Mouse (Mus musculus) ES-E14 (cell line): ENCODE measurements around the gene Zbtb49. TPM values are rescaled to one million over a fixed set of nuclear protein-coding genes. Genes with fewer than 3 reads are reported as not detected.
A peak's percentile ranks its signal among the peaks of the same experiment; 100 is the strongest.

ENCODE experiments used
- DNase-seq: peaks from one replicate; pipeline ENCODE4 v3.0.0-alpha.2; 2013; ENCODE audit warnings: low read depth, low spot score
- H3K27ac ChIP-seq: 2 replicates; pipeline ENCODE4 v1.5.1; 2012; ENCODE audit warnings: low read depth, mild to moderate bottlenecking, low read length, moderate library complexity, mixed read lengths; ENCODE audit not compliant: poor library complexity, insufficient read depth, severe bottlenecking
- H3K36me3 ChIP-seq: 2 replicates; pipeline ENCODE4 v1.6.1; 2012; ENCODE audit warnings: mild to moderate bottlenecking, low read length, moderate library complexity, mixed read lengths; ENCODE audit not compliant: control insufficient read depth, poor library complexity, insufficient read depth, severe bottlenecking
- H3K4me1 ChIP-seq, 2 experiments: fragments of 150-350 bp in 1 of 2; sonication (generic) in 1 of 2; 2 replicates each; pipeline ENCODE4 v1.6.1; 2012; ENCODE audit warnings: low read length in 2 of 2, mild to moderate bottlenecking in 1 of 2, mixed read lengths in 1 of 2; ENCODE audit not compliant: control insufficient read depth in 2 of 2, insufficient read depth in 2 of 2, poor library complexity in 1 of 2
- H3K4me3 ChIP-seq, 2 experiments: fragments of 150-350 bp in 1 of 2; sonication (generic) in 1 of 2; 2 replicates each; pipeline ENCODE4 v1.5.1; 2012; ENCODE audit warnings: low read length in 2 of 2, low read depth in 1 of 2, mild to moderate bottlenecking in 1 of 2, mixed read lengths in 1 of 2; ENCODE audit not compliant: insufficient read depth in 1 of 2, poor library complexity in 1 of 2, severe bottlenecking in 1 of 2
- H3K9ac ChIP-seq: 2 replicates; pipeline ENCODE4 v1.6.1; 2012; ENCODE audit warnings: low read depth, mild to moderate bottlenecking, low read length, mixed read lengths; ENCODE audit not compliant: poor library complexity, insufficient read depth, severe bottlenecking
- H3K9me3 ChIP-seq: fragments of 150-350 bp; sonication (generic); 2 replicates; pipeline ENCODE4 v1.6.1; 2012; ENCODE audit warnings: low read depth, mild to moderate bottlenecking, low read length; ENCODE audit not compliant: control insufficient read depth, insufficient read depth
- CHD2 ChIP-seq: IDR thresholded peaks from 2 replicates; pipeline ENCODE4 v1.6.1; 2014; ENCODE audit warnings: mild to moderate bottlenecking, low read depth, low read length, inconsistent platforms
- HCFC1 ChIP-seq: IDR thresholded peaks from 2 replicates; pipeline ENCODE4 v1.6.1; 2012; ENCODE audit warnings: low read length, inconsistent platforms, borderline replicate concordance; ENCODE audit not compliant: insufficient read depth
- MAFK ChIP-seq: IDR thresholded peaks from 2 replicates; pipeline ENCODE4 v1.6.1; 2014; ENCODE audit warnings: mild to moderate bottlenecking, low read depth, low read length, inconsistent platforms; ENCODE audit not compliant: insufficient read depth
- ZC3H11A ChIP-seq: IDR thresholded peaks from 2 replicates; pipeline ENCODE4 v1.6.1; 2012; ENCODE audit warnings: low read depth, mild to moderate bottlenecking, inconsistent platforms, low read length, borderline replicate concordance
- ZNF384 ChIP-seq: IDR thresholded peaks from 2 replicates; pipeline ENCODE4 v1.6.1; 2012; ENCODE audit warnings: low read depth, low read length, inconsistent platforms
- in situ Hi-C, 2 experiments: fragments of 600-800 bp; cut with MboI; formaldehyde crosslinking; loops; one replicate each; pipeline ENCODE4 v1.15.1; 2025; ENCODE audit warnings: low sequenced_read_pairs in 2 of 2, inconsistent platforms in 1 of 2; ENCODE audit not compliant: unreplicated experiment in 2 of 2
- total RNA-seq: library from RNA; depleted of rRNA; stranded (reverse); fragments of 300-350 nt; gene quantifications from 2 replicates; pipeline ENCODE4 v1.2.3, GENCODE M21; 2012

The Zbtb49 gene
- total RNA-seq, 1 experiment: 18.3 TPM

DNA sequence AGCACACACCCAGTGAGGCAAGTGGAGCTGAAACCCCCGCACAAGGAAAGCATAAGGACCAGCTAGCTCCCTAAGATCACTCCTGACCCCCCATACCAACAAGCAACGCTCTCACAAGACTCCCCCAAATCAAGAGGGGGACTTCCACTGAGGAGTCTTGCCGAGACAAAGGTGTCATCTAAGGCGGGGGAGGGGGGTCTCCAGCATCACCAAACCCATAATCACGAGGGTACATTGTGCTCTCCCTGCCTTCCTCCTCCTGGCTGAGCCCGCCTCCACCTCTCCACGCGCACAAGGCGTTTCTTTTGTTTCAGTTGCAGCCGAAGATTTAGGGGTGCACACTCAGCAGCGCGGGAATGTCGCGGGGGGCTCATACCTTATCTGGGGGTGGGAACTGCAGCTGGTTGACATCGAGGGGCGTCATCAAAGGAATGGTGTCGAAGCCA is 61.7 kb downstream of the Zbtb49 start:
- Histone ChIP-seq H3K36me3 (no peaks in the 10 kb centered on the region), H3K27ac (no peak overlapping the region), H3K4me3 (peak overlapping the region in 1 of 2 experiments; percentile 75; a peak in 2 of 4 replicates), H3K9me3 (no peaks in the 10 kb centered on the region), H3K4me1 (no peaks in the 10 kb centered on the region; a peak in 1 of 4 replicates), H3K9ac (no peak overlapping the region)
- no peak for DNase-seq
- in situ Hi-C loops: no loop called here
- TF ChIP-seq MAFK (no peak), CHD2 (no peak), HCFC1 (no peak), ZC3H11A (no peak), ZNF384 (no peak)

- H3K9me3 ChIP-seq: no peaks in the 10 kb centered on the region
- TF ChIP-seq CHD2: no peak
- TF ChIP-seq ZC3H11A: no peak
- TF ChIP-seq ZNF384: no peak
- no peak for TF ChIP-seq MAFK
- TF ChIP-seq HCFC1: no peak
- no peak overlapping the region for H3K9ac ChIP-seq
- H3K27ac ChIP-seq: no peak overlapping the region
- in situ Hi-C loops: no loop called here
- H3K36me3 ChIP-seq: no peaks in the 10 kb centered on the region
- no peaks in the 10 kb centered on the region; a peak in 1 of 4 replicates for H3K4me1 ChIP-seq
- no peak overlapping the region for H3K4me3 ChIP-seq
- no peak for DNase-seq
These were observed 62.7 kb downstream of the Zbtb49 start for GRCm38 (mm10) chr5:38157481-38158020.

- Histone ChIP-seq H3K36me3 (no peaks in the 10 kb centered on the region), H3K9ac (no peak overlapping the region), H3K9me3 (no peaks in the 10 kb centered on the region), H3K4me1 (no peaks in the 10 kb centered on the region), H3K27ac (no peak overlapping the region), H3K4me3 (no peak overlapping the region)
- in situ Hi-C loops: no loop called here
- TF ChIP-seq MAFK (no peak), ZC3H11A (no peak), HCFC1 (no peak), ZNF384 (no peak), CHD2 (no peak)
- no peak for DNase-seq
These were observed 66.6 kb downstream of the Zbtb49 start for GRCm38 (mm10) chr5:38153636-38154035.

GRCm38 (mm10) chr5:38152201-38153108 is 67.8 kb downstream of the Zbtb49 start:
- no peaks in the 10 kb centered on the region for H3K36me3 ChIP-seq
- H3K4me3 ChIP-seq: no peak overlapping the region

More at GRCm38 (mm10) chr5:38152201-38153108, 67.8 kb downstream of the Zbtb49 start:
- TF ChIP-seq MAFK: no peak
- no peak for TF ChIP-seq CHD2
- no peak for TF ChIP-seq ZNF384
- no peak for TF ChIP-seq ZC3H11A
- TF ChIP-seq HCFC1: no peak
- Histone ChIP-seq H3K9me3 (no peaks in the 10 kb centered on the region), H3K4me1 (no peaks in the 10 kb centered on the region), H3K27ac (no peak overlapping the region; the same call in 1 of the 2 replicates), H3K9ac (no peak overlapping the region)
- DNase-seq: no peak
- in situ Hi-C loops: no loop called here
